Mouse (Mus musculus) neural tube, embryonic 11.5 days (tissue): Measurements from ENCODE around the gene Ssbp3. TPM values are rescaled to one million over a fixed set of nuclear protein-coding genes. Genes with fewer than 3 reads are reported as not detected.
A peak's percentile ranks its signal among the peaks of the same experiment; 100 is the strongest.

ENCODE experiments used
- ATAC-seq: fragments of 200-750 bp; cut with Nextera tagmentation; 2 replicates; pipeline ENCODE4 v1.8.0; 2017; ENCODE audit warnings: moderate number of reproducible peaks, mild to moderate bottlenecking, moderate TSS enrichment, moderate library complexity; ENCODE audit not compliant: insufficient read depth, low FRiP score, low TSS enrichment
- DNase-seq: peaks from one replicate; pipeline ENCODE4 v3.0.0-alpha.2; 2015; ENCODE audit warnings: low spot score
- H3K27ac ChIP-seq: fragments of 300-500 bp; sonication (generic); 2 replicates; pipeline ENCODE4 v1.5.1; 2014; ENCODE audit warnings: low read depth, mild to moderate bottlenecking, low read length
- H3K27me3 ChIP-seq: fragments of 300-500 bp; sonication (generic); 2 replicates; pipeline ENCODE4 v1.6.1; 2014; ENCODE audit warnings: mild to moderate bottlenecking, low read length, mixed read lengths; ENCODE audit not compliant: control insufficient read depth, insufficient read depth
- H3K36me3 ChIP-seq: fragments of 300-500 bp; sonication (generic); 2 replicates; pipeline ENCODE4 v1.6.1; 2014; ENCODE audit warnings: mild to moderate bottlenecking, low read length, moderate library complexity, mixed read lengths; ENCODE audit not compliant: control insufficient read depth, insufficient read depth
- H3K4me1 ChIP-seq: fragments of 300-500 bp; sonication (generic); 2 replicates; pipeline ENCODE4 v1.6.1; 2014; ENCODE audit warnings: low read length, mixed read lengths; ENCODE audit not compliant: control insufficient read depth, insufficient read depth
- H3K4me2 ChIP-seq: fragments of 300-500 bp; sonication (generic); 2 replicates; pipeline ENCODE4 v1.6.1; 2014; ENCODE audit warnings: low read depth, mild to moderate bottlenecking, moderate library complexity
- H3K4me3 ChIP-seq: fragments of 300-500 bp; sonication (generic); 2 replicates; pipeline ENCODE4 v1.5.1; 2014; ENCODE audit warnings: low read depth, low read length
- H3K9ac ChIP-seq: fragments of 300-500 bp; sonication (generic); 2 replicates; pipeline ENCODE4 v1.6.1; 2014; ENCODE audit warnings: mild to moderate bottlenecking, low read length
- H3K9me3 ChIP-seq: fragments of 300-500 bp; sonication (generic); 2 replicates; pipeline ENCODE4 v1.6.1; 2016; ENCODE audit warnings: low read length; ENCODE audit not compliant: control insufficient read depth
- WGBS: fragments of 180-500 bp; shearing (Covaris S2); extraction: QIAGEN DNeasy Blood & Tissue Kit; methylation state at CpG from one replicate; pipeline ENCODE4 v1.1.7; 2014; 5-methylcytosine and 5-hydroxymethylcytosine counted together
- polyA plus RNA-seq: library from polyadenylated mRNA; unstranded; fragments of >200 nt; fragmentation: Nextera tagmentation; extraction: Ambion mirVana; gene quantifications from 2 replicates; pipeline ENCODE4 v1.2.1, GENCODE M21; 2014

Ssbp3 gene
- polyA plus RNA-seq, 1 experiment from 2014 or later, result 145 TPM

DNA sequence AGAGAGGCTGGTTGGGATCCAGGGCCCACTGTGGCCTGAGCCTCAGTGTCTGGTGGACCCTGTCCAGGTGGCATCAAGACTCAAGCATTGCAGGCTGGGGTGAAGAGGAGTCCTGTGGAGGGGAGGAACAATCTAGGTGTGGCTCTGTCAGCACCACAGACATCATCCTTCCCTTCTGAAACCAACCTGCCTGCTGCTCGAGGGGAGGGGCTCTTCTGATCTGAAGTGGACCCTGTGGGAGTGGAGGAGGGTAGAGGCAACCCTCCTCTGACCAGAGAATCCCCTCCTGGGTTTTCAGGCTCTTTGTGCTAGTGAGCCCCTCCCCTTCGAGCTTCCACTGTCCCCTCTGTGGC, 25.1 kb downstream of the Ssbp3 start:
- WGBS, result 0% methylated on average over 2 of the region's 2 CpGs
- H3K36me3 ChIP-seq, result no peaks in the 10 kb centered on the region; the same call in none of the 2 replicates

DNA sequence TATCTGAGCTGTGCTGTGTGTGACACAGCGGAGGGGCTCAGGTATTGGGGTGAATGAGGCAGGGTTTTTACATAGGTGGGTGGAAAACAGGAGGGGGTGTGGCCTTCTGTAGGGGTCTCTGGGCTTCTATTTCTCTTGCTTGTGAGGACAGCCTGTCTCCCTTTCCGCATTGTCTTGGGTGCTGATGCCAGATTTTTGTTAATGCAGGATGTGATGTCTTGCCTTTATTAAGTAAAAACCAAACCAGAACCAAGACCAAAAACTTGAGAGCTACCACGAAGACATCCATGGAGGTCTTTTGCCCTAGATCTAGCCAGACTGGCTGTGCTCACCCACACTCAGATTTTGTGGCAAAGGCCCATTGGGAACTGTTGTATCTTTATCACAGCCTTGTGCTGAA, 25.5 kb downstream of the Ssbp3 start:
- ATAC-seq (no peak), DNase-seq (no peak)
- no peaks in the 10 kb centered on the region; the same call in none of the 2 replicates for H3K36me3 ChIP-seq
- H3K4me1 ChIP-seq, result peaks cover 77% of the 10 kb centered on the region
- H3K27me3 ChIP-seq, result no peaks in the 10 kb centered on the region
- WGBS, result 65% methylated on average over 3 of the region's 3 CpGs
- no peak overlapping the region for H3K4me3 ChIP-seq
- peak overlapping the region; percentile 89 for H3K27ac ChIP-seq
- no peaks in the 10 kb centered on the region for H3K9me3 ChIP-seq
- no peak overlapping the region for H3K4me2 ChIP-seq
- H3K9ac ChIP-seq, result peak overlapping the region; percentile 65

More for the DNA sequence above, 25.1 kb downstream of the Ssbp3 start:
- no peaks in the 10 kb centered on the region for H3K9me3 ChIP-seq
- peaks cover 72% of the 10 kb centered on the region for H3K4me1 ChIP-seq
- H3K4me3 ChIP-seq, result no peak overlapping the region
- ATAC-seq, result no peak
- H3K4me2 ChIP-seq, result no peak overlapping the region
- H3K9ac ChIP-seq, result peak overlapping the region; percentile 46
- no peaks in the 10 kb centered on the region for H3K27me3 ChIP-seq
- peak overlapping the region; percentile 89 for H3K27ac ChIP-seq
- DNase-seq, result no peak

DNA sequence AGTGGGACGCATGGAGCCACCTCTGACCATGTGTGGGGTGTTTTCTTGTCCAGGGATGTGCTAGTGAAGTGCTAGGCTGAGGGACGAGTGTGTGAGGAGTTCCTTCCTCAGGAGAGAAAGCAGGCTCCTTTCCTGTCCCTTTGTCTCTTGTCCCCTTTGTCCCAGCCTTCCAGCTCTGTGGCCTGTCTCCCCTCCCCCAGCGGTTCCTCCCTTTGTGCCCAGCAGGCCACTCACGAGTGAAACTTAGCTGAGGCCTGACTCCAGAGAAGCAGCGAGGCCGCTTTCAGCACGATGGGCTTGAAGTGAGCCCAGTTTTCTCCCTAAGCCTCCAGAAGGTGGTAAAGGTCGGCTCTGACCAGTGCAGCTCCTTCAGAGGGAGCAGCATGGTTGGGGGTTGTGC, 26.2 kb downstream of the Ssbp3 start:
- H3K9ac ChIP-seq, result peak overlapping the region; percentile 65
- no peaks in the 10 kb centered on the region; the same call in none of the 2 replicates for H3K36me3 ChIP-seq
- H3K27ac ChIP-seq, result peak overlapping the region; percentile 89
- ATAC-seq (peak; percentile 62), DNase-seq (peak; percentile 83)
- 0 out of 2 replicates have a peak overlapping the region, but pooled peaks have one; percentile 4 for H3K4me2 ChIP-seq
- H3K27me3 ChIP-seq, result no peaks in the 10 kb centered on the region
- 8% methylated on average over 8 of the region's 8 CpGs for WGBS
- no peaks in the 10 kb centered on the region for H3K9me3 ChIP-seq
- peaks cover 84% of the 10 kb centered on the region for H3K4me1 ChIP-seq
- H3K4me3 ChIP-seq, result no peak overlapping the region

DNA sequence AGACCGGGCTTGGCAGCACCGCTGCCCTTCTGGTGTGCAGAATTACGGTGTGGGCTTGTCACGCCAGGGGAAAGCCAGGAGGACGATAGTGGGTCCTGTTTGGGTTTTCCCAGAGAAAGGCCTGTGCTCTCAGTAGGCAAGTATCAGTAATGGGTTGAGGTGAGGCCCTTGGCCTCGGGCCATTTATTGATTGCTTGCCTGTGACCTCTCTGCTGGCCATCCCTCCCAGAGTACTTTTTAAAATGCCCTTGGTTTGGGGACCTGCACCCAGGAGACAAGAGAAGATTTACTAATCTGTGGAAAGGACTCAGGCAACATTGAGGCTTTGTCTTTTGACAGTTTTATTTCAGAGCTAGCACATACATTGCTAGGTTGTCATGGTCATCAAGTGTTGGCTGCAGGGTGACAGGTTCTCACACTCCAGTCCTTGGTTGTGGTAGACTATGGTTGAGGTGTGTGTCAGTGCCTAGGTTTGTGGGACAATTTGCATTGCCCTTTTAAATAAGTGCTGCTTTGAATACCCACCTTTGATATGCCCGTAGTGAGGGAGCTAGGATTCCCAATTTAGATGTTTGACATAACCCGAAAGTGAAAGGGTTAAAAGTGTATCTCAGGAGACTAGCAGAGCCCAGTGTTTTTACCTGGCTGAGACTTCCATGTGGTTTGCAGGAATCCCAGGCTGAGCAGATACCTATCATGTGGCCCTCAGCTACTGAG, 28.2 kb downstream of the Ssbp3 start:
- no peak for ATAC-seq
- DNase-seq, result no peak
- no peaks in the 10 kb centered on the region for H3K9me3 ChIP-seq
- peaks cover 2% of the 10 kb centered on the region for H3K36me3 ChIP-seq
- no peak overlapping the region for H3K9ac ChIP-seq
- peak overlapping the region; percentile 83 for H3K27ac ChIP-seq
- 0 out of 2 replicates have a peak overlapping the region, but pooled peaks have one; percentile 5 for H3K4me2 ChIP-seq
- no peak overlapping the region for H3K4me3 ChIP-seq
- H3K27me3 ChIP-seq, result no peaks in the 10 kb centered on the region
- H3K4me1 ChIP-seq, result peaks cover 84% of the 10 kb centered on the region
- WGBS, result 50% methylated on average over 8 of the region's 8 CpGs

DNA sequence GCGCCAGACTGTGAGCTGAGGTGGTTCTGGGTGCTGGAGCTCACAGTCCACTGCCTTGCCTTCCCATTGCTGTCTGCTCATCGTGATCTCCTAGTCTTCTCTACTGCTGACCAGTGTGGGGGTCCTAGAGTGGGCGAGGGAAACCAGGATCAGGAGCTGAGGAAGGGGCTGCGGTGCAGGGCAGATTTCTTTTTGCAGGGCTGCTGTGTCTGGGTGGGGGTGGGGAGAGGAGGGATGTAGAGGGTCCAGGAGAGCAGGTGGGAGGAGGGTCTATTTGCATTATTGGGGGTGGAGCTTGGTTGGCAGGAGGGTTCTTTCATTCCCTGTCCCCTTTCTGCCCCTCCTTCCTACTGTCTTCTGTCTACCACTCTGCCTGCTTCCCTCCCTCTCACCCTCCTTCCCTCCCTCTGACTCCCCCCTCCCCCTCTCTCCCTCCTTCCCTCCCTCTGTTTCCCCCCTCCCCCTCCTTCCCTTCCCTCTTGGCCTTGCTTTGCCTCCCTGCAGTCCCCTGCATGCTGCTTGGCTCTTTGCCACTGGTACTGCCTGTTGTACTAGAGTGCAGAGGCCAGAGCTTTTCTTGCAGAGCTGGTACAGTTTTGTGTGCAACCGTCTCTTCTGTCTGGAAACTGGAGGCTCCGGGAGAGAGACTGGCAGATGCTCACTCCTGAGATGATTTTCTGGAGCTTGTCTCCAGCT, 28.9 kb downstream of the Ssbp3 start:
- H3K27me3 ChIP-seq, result no peaks in the 10 kb centered on the region
- 16% methylated on average over 6 of the region's 6 CpGs for WGBS
- H3K36me3 ChIP-seq, result peaks cover 2% of the 10 kb centered on the region
- DNase-seq (peak; percentile 76), ATAC-seq (peak; percentile 82)
- no peaks in the 10 kb centered on the region for H3K9me3 ChIP-seq
- peaks cover 80% of the 10 kb centered on the region for H3K4me1 ChIP-seq
- no peak overlapping the region for H3K4me3 ChIP-seq
- H3K9ac ChIP-seq, result no peak overlapping the region
- peak overlapping the region; percentile 83 for H3K27ac ChIP-seq
- H3K4me2 ChIP-seq, result peak overlapping the region; percentile 20; the same call in 1 of the 2 replicates

DNA sequence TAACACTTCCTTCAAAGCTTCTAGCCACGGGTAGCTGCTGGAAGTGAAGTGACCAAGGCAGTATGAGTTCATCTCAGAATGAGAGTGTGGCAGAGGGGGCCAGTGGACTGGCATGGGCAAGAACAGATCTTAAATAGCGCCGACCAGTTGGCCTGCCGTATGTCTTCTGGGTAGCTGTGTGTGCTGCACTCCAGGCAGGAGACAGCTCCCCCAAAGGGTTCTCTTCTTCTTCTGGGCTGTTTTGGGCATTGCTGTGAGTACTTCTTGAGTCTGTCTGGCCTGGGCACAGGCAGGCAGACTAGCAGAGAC, 29.4 kb downstream of the Ssbp3 start:
- Histone ChIP-seq H3K36me3 (peaks cover 2% of the 10 kb centered on the region), H3K9ac (no peak overlapping the region), H3K4me1 (peaks cover 75% of the 10 kb centered on the region), H3K27me3 (no peaks in the 10 kb centered on the region), H3K27ac (peak overlapping the region; percentile 56), H3K9me3 (no peaks in the 10 kb centered on the region), H3K4me3 (no peak overlapping the region), H3K4me2 (peak overlapping the region; percentile 20; the same call in 1 of the 2 replicates)
- ATAC-seq, result no peak
- DNase-seq, result no peak
- WGBS, result 54% methylated on average over 4 of the region's 4 CpGs

DNA sequence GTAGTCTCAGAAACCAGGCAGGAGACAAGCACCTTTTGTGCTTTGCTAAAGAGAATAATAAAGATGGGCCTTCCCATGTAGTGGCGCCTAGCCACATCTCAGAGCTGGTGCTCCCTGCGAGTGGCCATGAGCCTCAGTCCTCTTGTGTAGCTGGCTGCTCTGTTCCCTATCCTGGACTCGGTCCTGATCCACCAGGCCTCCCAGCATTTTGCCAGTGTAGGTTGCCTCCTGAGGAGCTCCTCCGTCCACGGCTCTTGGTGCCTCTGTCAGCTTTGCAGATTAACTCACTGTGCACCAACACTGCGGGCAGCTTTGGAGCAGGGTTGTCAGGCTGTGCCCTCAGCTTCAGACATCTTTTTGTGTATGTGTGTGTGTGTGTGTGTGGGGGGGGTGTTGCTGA, 30.4 kb downstream of the Ssbp3 start:
- DNase-seq (no peak), ATAC-seq (no peak)
- no peak overlapping the region for H3K4me3 ChIP-seq
- H3K9ac ChIP-seq, result no peak overlapping the region
- H3K4me2 ChIP-seq, result no peak overlapping the region
- H3K27ac ChIP-seq, result no peak overlapping the region
- no peaks in the 10 kb centered on the region for H3K27me3 ChIP-seq
- peaks cover 2% of the 10 kb centered on the region for H3K36me3 ChIP-seq
- 77% methylated on average over 6 of the region's 6 CpGs for WGBS
- H3K9me3 ChIP-seq, result no peaks in the 10 kb centered on the region
- peaks cover 65% of the 10 kb centered on the region for H3K4me1 ChIP-seq

DNA sequence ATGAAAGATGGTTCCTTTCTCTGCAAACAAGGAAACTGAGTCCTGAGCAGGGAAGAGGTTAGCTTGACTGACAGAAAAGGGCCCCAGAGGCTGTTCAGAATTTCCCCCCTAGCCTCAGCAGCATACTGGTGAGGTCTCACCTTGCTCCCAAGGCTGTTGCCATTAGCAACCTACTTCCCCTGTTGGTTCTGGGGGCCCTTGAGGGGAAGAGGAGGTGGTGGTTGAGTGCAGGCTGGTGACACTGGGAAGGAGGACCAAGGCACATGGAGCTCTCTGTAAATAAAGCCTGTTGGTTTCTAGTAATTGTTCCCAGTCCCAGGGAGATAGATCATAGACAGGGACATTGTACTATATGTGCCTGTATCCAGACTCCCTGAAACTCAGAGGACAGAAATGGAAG, 31.0 kb downstream of the Ssbp3 start:
- Histone ChIP-seq H3K36me3 (peaks cover 2% of the 10 kb centered on the region), H3K9me3 (no peaks in the 10 kb centered on the region), H3K4me2 (no peak overlapping the region), H3K4me1 (peaks cover 59% of the 10 kb centered on the region), H3K27me3 (no peaks in the 10 kb centered on the region), H3K9ac (no peak overlapping the region), H3K4me3 (no peak overlapping the region), H3K27ac (no peak overlapping the region)
- ATAC-seq, result no peak
- no peak for DNase-seq

DNA sequence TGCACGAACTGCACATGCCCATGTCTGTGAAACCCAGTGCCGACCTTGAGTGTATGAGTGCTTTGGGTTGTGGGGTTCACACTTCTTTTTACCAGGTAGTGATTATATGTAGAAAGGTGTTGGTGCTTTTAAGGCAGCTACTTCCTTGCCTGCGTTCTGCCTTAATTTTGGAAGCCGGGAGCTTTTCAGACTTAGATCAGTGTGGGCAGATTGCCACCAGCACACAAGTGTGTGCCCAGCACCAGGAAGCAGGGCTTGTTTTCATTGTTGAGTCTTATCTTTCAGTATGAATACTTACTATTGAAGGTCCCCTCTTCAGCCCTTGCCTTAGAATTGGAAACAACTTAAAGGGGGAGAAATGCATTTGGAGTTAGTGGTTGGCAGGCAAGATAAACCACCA, 32.0 kb downstream of the Ssbp3 start:
- no peak for ATAC-seq
- no peak for DNase-seq
- Histone ChIP-seq H3K4me1 (peaks cover 49% of the 10 kb centered on the region), H3K36me3 (peaks cover 2% of the 10 kb centered on the region), H3K4me2 (no peak overlapping the region), H3K9ac (no peak overlapping the region), H3K9me3 (no peaks in the 10 kb centered on the region), H3K27me3 (no peaks in the 10 kb centered on the region), H3K4me3 (no peak overlapping the region), H3K27ac (no peak overlapping the region)
- 89% methylated on average over 4 of the region's 4 CpGs for WGBS
